Mouse (Mus musculus) CH12.LX (cell line): ENCODE measurements at regions not wholly inside any gene's neighbourhood (a gene's known extent, or its start where the extent isn't known, plus 50 kb on each side); places are given as distances from the start of the nearest gene placed in this dataset.
A peak's percentile ranks its signal among the peaks of the same experiment; 100 is the strongest.
"Not testable (repeated sequence)": the region's sequence is repeated elsewhere in the genome, so short reads cannot be mapped to it uniquely, and the experiment has no call there.

ENCODE experiments used
- CHD1 ChIP-seq: IDR thresholded peaks from 2 replicates; pipeline ENCODE4 v1.6.1; 2012; ENCODE audit warnings: low read depth, low read length, improper control_type of control experiment, inconsistent platforms
- CTCF ChIP-seq, 2 experiments: IDR thresholded peaks in 1 of 2; conservative IDR thresholded peaks in 1 of 2; 2 replicates each; pipeline ENCODE4 v1.5.1; 2011 to 2012; ENCODE audit warnings: low read depth in 2 of 2, low read length in 2 of 2, improper control_type of control experiment in 1 of 2, inconsistent platforms in 1 of 2, mild to moderate bottlenecking in 1 of 2, moderate library complexity in 1 of 2
- EP300 ChIP-seq: IDR thresholded peaks from 2 replicates; pipeline ENCODE4 v1.6.1; 2011; ENCODE audit warnings: low read length, improper control_type of control experiment
- HCFC1 ChIP-seq: IDR thresholded peaks from 2 replicates; pipeline ENCODE4 v1.6.1; 2012; ENCODE audit warnings: low read depth, mild to moderate bottlenecking, inconsistent platforms, low read length, improper control_type of control experiment
- MXI1 ChIP-seq: IDR thresholded peaks from 2 replicates; pipeline ENCODE4 v1.6.1; 2011; ENCODE audit warnings: mild to moderate bottlenecking, low read depth, low read length, improper control_type of control experiment
- NELFE ChIP-seq: IDR thresholded peaks from 2 replicates; pipeline ENCODE4 v1.6.1; 2011; ENCODE audit warnings: low read depth, low read length, improper control_type of control experiment
- POLR2AphosphoS2 ChIP-seq: IDR thresholded peaks from 2 replicates; pipeline ENCODE4 v1.6.1; 2011; ENCODE audit warnings: low read depth, low read length, improper control_type of control experiment
- RCOR1 ChIP-seq: conservative IDR thresholded peaks from 2 replicates; pipeline ENCODE4 v1.6.1; 2012; ENCODE audit warnings: low read depth, mild to moderate bottlenecking, inconsistent platforms, low read length, improper control_type of control experiment

GRCm38 (mm10) chrX:50614874-50615273 lies 186.6 kb upstream of the Olfr1324 start:
- TF ChIP-seq CTCF (conservative IDR thresholded peaks at IDR 0.05 in 1 of 2, IDR thresholded peaks at IDR 0.05 in 1 of 2; ENCODE audit: low read depth in 2 of 2, low read length in 2 of 2) = peak; percentile 8 to 47; a peak in 2 of 4 replicates
- TF ChIP-seq HCFC1, EP300, RCOR1, POLR2AphosphoS2, MXI1, NELFE, CHD1: not testable (repeated sequence)
